In genomic region chr11:95006038-95006437, GRCm38 (mm10) we compare ENCODE assay signal across 9 mouse cellular contexts. TPM values are rescaled to one million over a fixed set of nuclear protein-coding genes. Genes with fewer than 3 reads are reported as not detected.
A peak's percentile ranks its signal among the peaks of the same experiment; 100 is the strongest.
DNase-seq lines count a peak whose midpoint lies in the region; ATAC-seq and TF ChIP-seq lines count a peak whose summit lies in the region.
"Had no signal": no experiment of that assay in that cellular context is flagged by ENCODE, and none has a peak within 500 bp of the region (broad histone marks: within the 10 kb centered on the region; RNA-seq: fewer than 3 reads in every experiment).

No protein-coding gene starts in this region.

- H3K9me3 ChIP-seq in kidney, embryonic 16.5 days (ENCODE audit: low read length), result no peaks in the 10 kb centered on the region
- no peaks in the 10 kb centered on the region for H3K9me3 ChIP-seq in embryonic facial prominence, embryonic 12.5 days
- H3K9me3 ChIP-seq in hindbrain, embryonic 10.5 days, result no peaks in the 10 kb centered on the region
- no peaks in the 10 kb centered on the region for H3K9me3 ChIP-seq in midbrain, embryonic 10.5 days (replicated peaks)

- TF ChIP-seq CTCF in kidney, adult 2 months (conservative IDR thresholded peaks at IDR 0.05; ENCODE audit: insufficient read depth, insufficient read length, low read depth, low read length), result no peak

- intact Hi-C loops in gastrocnemius, postnatal 36 days (cut with DNase I), result no loop called here

- peak overlapping the region; percentile 65 for H3K9ac ChIP-seq in kidney, embryonic 16.5 days (replicated peaks; ENCODE audit: low read length)
- H3K9ac ChIP-seq in embryonic facial prominence, embryonic 12.5 days, result no peak overlapping the region

- peak overlapping the region; percentile 49 for H3K4me3 ChIP-seq in kidney, embryonic 16.5 days (ENCODE audit: low read length)
- no peak overlapping the region for H3K4me3 ChIP-seq in kidney, adult 2 months (ENCODE audit: insufficient read depth, low read depth, low read length)
- H3K4me3 ChIP-seq in embryonic facial prominence, embryonic 12.5 days, result peak overlapping the region; percentile 35; the same call in 1 of the 2 replicates
- H3K4me3 ChIP-seq in hindbrain, embryonic 10.5 days, result peak overlapping the region; percentile 57
- H3K4me3 ChIP-seq in midbrain, embryonic 10.5 days, result peak overlapping the region; percentile 61

- no peak for TF ChIP-seq POLR2A in kidney, adult 2 months (IDR thresholded peaks at IDR 0.05; ENCODE audit: low read depth, low read length)

- no peaks in the 10 kb centered on the region for H3K27me3 ChIP-seq in kidney, embryonic 16.5 days (ENCODE audit: insufficient read depth, low read length)
- H3K27me3 ChIP-seq in kidney, adult 2 months (replicated peaks; ENCODE audit: control insufficient read depth, insufficient read depth, low read length), result no peaks in the 10 kb centered on the region
- no peaks in the 10 kb centered on the region for H3K27me3 ChIP-seq in embryonic facial prominence, embryonic 12.5 days
- no peaks in the 10 kb centered on the region for H3K27me3 ChIP-seq in hindbrain, embryonic 10.5 days (ENCODE audit: insufficient read depth, poor library complexity, severe bottlenecking)
- no peaks in the 10 kb centered on the region for H3K27me3 ChIP-seq in midbrain, embryonic 10.5 days (ENCODE audit: low read depth, poor library complexity, severe bottlenecking)

- 30% methylated on average over 4 of the region's 4 CpGs for WGBS in kidney, embryonic 16.5 days
- WGBS in kidney, adult 2 months, result 34% methylated on average over 4 of the region's 4 CpGs
- WGBS in embryonic facial prominence, embryonic 12.5 days, result 19% methylated on average over 4 of the region's 4 CpGs
- 38% methylated on average over 4 of the region's 4 CpGs for WGBS in hindbrain, embryonic 10.5 days
- WGBS in midbrain, embryonic 10.5 days, result 22% methylated on average over 4 of the region's 4 CpGs

- no peak for ATAC-seq in kidney, embryonic 16.5 days (ENCODE audit: low FRiP score, low TSS enrichment)
- no peak for ATAC-seq in embryonic facial prominence, embryonic 12.5 days (ENCODE audit: insufficient number of reproducible peaks, insufficient read depth, low FRiP score, low TSS enrichment)

- peaks cover 33% of the 10 kb centered on the region for H3K36me3 ChIP-seq in kidney, embryonic 16.5 days (ENCODE audit: insufficient read depth, low read length)
- no peaks in the 10 kb centered on the region for H3K36me3 ChIP-seq in kidney, adult 2 months (ENCODE audit: control insufficient read depth, insufficient read depth, low read length)
- H3K36me3 ChIP-seq in embryonic facial prominence, embryonic 12.5 days, result peaks cover 43% of the 10 kb centered on the region
- peaks cover 51% of the 10 kb centered on the region for H3K36me3 ChIP-seq in hindbrain, embryonic 10.5 days
- peaks cover 49% of the 10 kb centered on the region for H3K36me3 ChIP-seq in midbrain, embryonic 10.5 days

- H3K4me2 ChIP-seq in kidney, embryonic 16.5 days (replicated peaks; ENCODE audit: low read depth, low read length), result peak overlapping the region; percentile 65
- peak overlapping the region; percentile 56 for H3K4me2 ChIP-seq in embryonic facial prominence, embryonic 12.5 days (replicated peaks)

- peaks cover 31% of the 10 kb centered on the region for H3K4me1 ChIP-seq in kidney, embryonic 16.5 days (ENCODE audit: insufficient read depth, low read length)
- peaks cover 8% of the 10 kb centered on the region; the same call in 1 of the 2 replicates for H3K4me1 ChIP-seq in kidney, adult 2 months (ENCODE audit: control insufficient read depth, insufficient read depth, low read length)
- H3K4me1 ChIP-seq in embryonic facial prominence, embryonic 12.5 days, result peaks cover 33% of the 10 kb centered on the region
- H3K4me1 ChIP-seq in hindbrain, embryonic 10.5 days (replicated peaks), result peaks cover 80% of the 10 kb centered on the region
- peaks cover 61% of the 10 kb centered on the region for H3K4me1 ChIP-seq in midbrain, embryonic 10.5 days

- peak overlapping the region; percentile 53 for H3K27ac ChIP-seq in kidney, embryonic 16.5 days (ENCODE audit: low read length)
- no peak overlapping the region for H3K27ac ChIP-seq in kidney, adult 2 months (ENCODE audit: insufficient read depth, low read depth, low read length)
- H3K27ac ChIP-seq in embryonic facial prominence, embryonic 12.5 days, result peak overlapping the region; percentile 64
- peak overlapping the region; percentile 86 for H3K27ac ChIP-seq in hindbrain, embryonic 10.5 days
- peak overlapping the region; percentile 86 for H3K27ac ChIP-seq in midbrain, embryonic 10.5 days (replicated peaks)

- DNase-seq in kidney, adult 2 months, result no peak
- no peak for DNase-seq in hindbrain, embryonic 10.5 days (ENCODE audit: low spot score)
- no peak for DNase-seq in midbrain, embryonic 10.5 days (ENCODE audit: low spot score)
- no peak for DNase-seq in spleen, adult 12 weeks (ENCODE audit: low spot score)
- DNase-seq in gastrocnemius, postnatal 36 days, result no peak
- DNase-seq in layer of hippocampus, postnatal 36 days, result no peak

RNA-seq across cellular contexts. Expression of gene Samd14, which starts 3.6 kb away (rescaled TPM):
- 19.2 and 21.2 TPM in 2 replicates for polyA plus RNA-seq in kidney, embryonic 16.5 days (2015; fragmentation: Nextera tagmentation; extraction: Ambion mirVana)
- polyA plus RNA-seq in kidney, adult 2 months (2012; rRNA removed), result 3.2 and 3.7 TPM in 2 replicates
- polyA plus RNA-seq in embryonic facial prominence, embryonic 12.5 days (2016; fragmentation: Nextera tagmentation; extraction: Ambion mirVana), result 50.3 and 50.9 TPM in 2 replicates
- polyA plus RNA-seq in hindbrain, embryonic 10.5 days (2016; fragmentation: Nextera tagmentation; extraction: Ambion mirVana), result 38.8 and 71.5 TPM in 2 replicates
- polyA plus RNA-seq in midbrain, embryonic 10.5 days (2016; fragmentation: Nextera tagmentation; extraction: Ambion mirVana), result 40.8 and 58.6 TPM in 2 replicates
- under 1 TPM; 0.44 to 0.56 TPM for total RNA-seq in gastrocnemius, postnatal 36 days (2021)
- total RNA-seq in layer of hippocampus, postnatal 36 days (2021), result 10 to 100 TPM; 43.3 to 46.5 TPM

RNA-seq across cellular contexts. Expression of gene Ppp1r9b, which starts 15.2 kb away (rescaled TPM):
- 9.9 and 10.7 TPM in 2 replicates for polyA plus RNA-seq in kidney, embryonic 16.5 days (2015; fragmentation: Nextera tagmentation; extraction: Ambion mirVana)
- 24.1 and 29.9 TPM in 2 replicates for polyA plus RNA-seq in kidney, adult 2 months (2012; rRNA removed)
- 14.4 TPM in 2 replicates for polyA plus RNA-seq in embryonic facial prominence, embryonic 12.5 days (2016; fragmentation: Nextera tagmentation; extraction: Ambion mirVana)
- polyA plus RNA-seq in hindbrain, embryonic 10.5 days (2016; fragmentation: Nextera tagmentation; extraction: Ambion mirVana), result 10.4 and 11.8 TPM in 2 replicates
- 8.6 and 9.0 TPM in 2 replicates for polyA plus RNA-seq in midbrain, embryonic 10.5 days (2016; fragmentation: Nextera tagmentation; extraction: Ambion mirVana)
- 10 to 100 TPM; 21.9 to 22.0 TPM for total RNA-seq in gastrocnemius, postnatal 36 days (2021)
- 100 to 1,000 TPM; 931 to 932 TPM for total RNA-seq in layer of hippocampus, postnatal 36 days (2021)

RNA-seq across cellular contexts. Expression of gene Sgca, which starts 29.9 kb away (rescaled TPM):
- 0.19 and 0.71 TPM in 2 replicates for polyA plus RNA-seq in kidney, embryonic 16.5 days (2015; fragmentation: Nextera tagmentation; extraction: Ambion mirVana)
- 5.0 and 23.9 TPM in 2 replicates for polyA plus RNA-seq in kidney, adult 2 months (2012; rRNA removed)
- polyA plus RNA-seq in embryonic facial prominence, embryonic 12.5 days (2016; fragmentation: Nextera tagmentation; extraction: Ambion mirVana), result 1.5 and 1.8 TPM in 2 replicates
- 0.10 TPM in 1 of 2 replicates, not detected in the other for polyA plus RNA-seq in hindbrain, embryonic 10.5 days (2016; fragmentation: Nextera tagmentation; extraction: Ambion mirVana)
- 0.20 TPM in 1 of 2 replicates, not detected in the other for polyA plus RNA-seq in midbrain, embryonic 10.5 days (2016; fragmentation: Nextera tagmentation; extraction: Ambion mirVana)
- total RNA-seq in gastrocnemius, postnatal 36 days (2021), result 100 to 1,000 TPM; 252 to 259 TPM
- total RNA-seq in layer of hippocampus, postnatal 36 days (2021), result under 1 TPM in 1 of 2 experiments, not detected in 1; 0.48 TPM
- polyA plus RNA-seq: liver, adult 2 months had no signal

RNA-seq across cellular contexts. Expression of gene Pdk2, which starts 35.1 kb away (rescaled TPM):
- 72.3 and 85.2 TPM in 2 replicates for polyA plus RNA-seq in kidney, embryonic 16.5 days (2015; fragmentation: Nextera tagmentation; extraction: Ambion mirVana)
- polyA plus RNA-seq in kidney, adult 2 months (2012; rRNA removed), result 430 and 469 TPM in 2 replicates
- polyA plus RNA-seq in embryonic facial prominence, embryonic 12.5 days (2016; fragmentation: Nextera tagmentation; extraction: Ambion mirVana), result 27.5 and 30.4 TPM in 2 replicates
- polyA plus RNA-seq in hindbrain, embryonic 10.5 days (2016; fragmentation: Nextera tagmentation; extraction: Ambion mirVana), result 10.7 and 15.2 TPM in 2 replicates
- polyA plus RNA-seq in midbrain, embryonic 10.5 days (2016; fragmentation: Nextera tagmentation; extraction: Ambion mirVana), result 9.7 and 15.3 TPM in 2 replicates
- 100 to 1,000 TPM; 370 to 480 TPM for total RNA-seq in gastrocnemius, postnatal 36 days (2021)
- total RNA-seq in layer of hippocampus, postnatal 36 days (2021), result 100 to 1,000 TPM; 118 to 121 TPM

RNA-seq across cellular contexts. Expression of gene Hils1, which starts 38.6 kb away (rescaled TPM):
- not detected in 2 replicates for polyA plus RNA-seq in kidney, embryonic 16.5 days (2015; fragmentation: Nextera tagmentation; extraction: Ambion mirVana)
- 0.56 TPM in 1 of 2 replicates, not detected in the other for polyA plus RNA-seq in kidney, adult 2 months (2012; rRNA removed)
- not detected in 2 replicates for polyA plus RNA-seq in embryonic facial prominence, embryonic 12.5 days (2016; fragmentation: Nextera tagmentation; extraction: Ambion mirVana)
- polyA plus RNA-seq in hindbrain, embryonic 10.5 days (2016; fragmentation: Nextera tagmentation; extraction: Ambion mirVana), result not detected in 2 replicates
- not detected in 2 replicates for polyA plus RNA-seq in midbrain, embryonic 10.5 days (2016; fragmentation: Nextera tagmentation; extraction: Ambion mirVana)
- total RNA-seq in gastrocnemius, postnatal 36 days (2021), result not detected
- total RNA-seq in layer of hippocampus, postnatal 36 days (2021), result not detected
- total RNA-seq: liver, adult 2 months had no signal
- polyA plus RNA-seq: liver, adult 2 months had no signal
